Mouse (Mus musculus) heart, postnatal 36 days (tissue): ENCODE data around the gene Rwdd1. TPM values are rescaled to one million over a fixed set of nuclear protein-coding genes. Genes with fewer than 3 reads are reported as not detected.

ENCODE experiments used
- total RNA-seq, 2 experiments: library from RNA; stranded (reverse); gene quantifications; 2 replicates each; pipeline ENCODE4 v1.2.3; 2021

The Rwdd1 gene
- total RNA-seq, 2 experiments from 2014 or later, result 121 to 129 TPM

Other genes starting within 250 kb of the Rwdd1 start
- not detected for gene Sult3a2, start 232.9 kb downstream of the Rwdd1 start, total RNA-seq
- not detected for gene Sult3a1, start 161.9 kb downstream of the Rwdd1 start, total RNA-seq
- gene Rsph4a, start 114.5 kb downstream of the Rwdd1 start, total RNA-seq, result not detected
- gene Zup1, start 68.4 kb downstream of the Rwdd1 start, total RNA-seq, result 1 to 10 TPM; 6.9 to 7.4 TPM
- gene Trappc3l, start 18.0 kb upstream of the Rwdd1 start, total RNA-seq, result not detected
- gene Calhm4, start 24.7 kb upstream of the Rwdd1 start, total RNA-seq, result not detected
- gene Calhm5, start 76.9 kb upstream of the Rwdd1 start, total RNA-seq, result 1 to 10 TPM in 1 of 2 experiments, under 1 TPM in 1; 1.00 to 1.4 TPM
- gene Calhm6, start 108.4 kb upstream of the Rwdd1 start, total RNA-seq, result not detected
- gene Dse, start 188.1 kb upstream of the Rwdd1 start, total RNA-seq, result 1 to 10 TPM; 5.8 to 6.4 TPM